Mouse (Mus musculus): ENCODE results near the gene Jmjd8. TPM values are rescaled to one million over a fixed set of nuclear protein-coding genes. Genes with fewer than 3 reads are reported as not detected.
A peak's percentile ranks its signal among the peaks of the same experiment; 100 is the strongest.

The Jmjd8 gene
- polyA plus RNA-seq, 1 experiment, result 10.8 TPM

GRCm38 (mm10) chr17:25877025-25877424 is 48.4 kb downstream of the Jmjd8 start:
- TF ChIP-seq MAX (IDR thresholded peaks at IDR 0.05) (no peak), MYOD1 (IDR thresholded peaks at IDR 0.05; ENCODE audit: control insufficient read depth, insufficient read length, low read depth) (no peak), FOSL1 (IDR thresholded peaks at IDR 0.05; ENCODE audit: insufficient read depth, low read length, poor library complexity, severe bottlenecking) (no peak), CTCF (IDR thresholded peaks at IDR 0.05; ENCODE audit: control insufficient read depth, insufficient read depth, insufficient read length) (no peak), CEBPB (IDR thresholded peaks at IDR 0.05; ENCODE audit: low read depth) (no peak), MYOG (IDR thresholded peaks at IDR 0.05; ENCODE audit: control insufficient read depth, extremely low read depth, insufficient read length) (no peak), USF1 (IDR thresholded peaks at IDR 0.05; ENCODE audit: low read depth) (no peak)
- Histone ChIP-seq H3K79me3 (ENCODE audit: low read depth) (no peaks in the 10 kb centered on the region), H3K79me2 (ENCODE audit: control insufficient read depth, insufficient read depth) (peaks cover 8% of the 10 kb centered on the region), H3K36me3 (ENCODE audit: control insufficient read depth, insufficient read depth) (peaks cover 10% of the 10 kb centered on the region), H3ac (ENCODE audit: control insufficient read depth, insufficient read length, low read depth) (no peak overlapping the region), H3K4me3 (ENCODE audit: insufficient read depth, poor library complexity, severe bottlenecking) (no peak overlapping the region), H3K27me3 (ENCODE audit: control insufficient read depth, insufficient read depth, insufficient read length) (no peaks in the 10 kb centered on the region)

GRCm38 (mm10) chr17:25877741-25878610 is 49.3 kb downstream of the Jmjd8 start:
- no peak for TF ChIP-seq USF1 (IDR thresholded peaks at IDR 0.05; ENCODE audit: low read depth)
- no peak for TF ChIP-seq MYOG (IDR thresholded peaks at IDR 0.05; ENCODE audit: control insufficient read depth, extremely low read depth, insufficient read length)
- TF ChIP-seq FOSL1 (IDR thresholded peaks at IDR 0.05; ENCODE audit: insufficient read depth, low read length, poor library complexity, severe bottlenecking), result no peak
- Histone ChIP-seq H3K79me3 (ENCODE audit: low read depth) (no peaks in the 10 kb centered on the region), H3K27me3 (ENCODE audit: control insufficient read depth, insufficient read depth, insufficient read length) (no peaks in the 10 kb centered on the region), H3K36me3 (ENCODE audit: control insufficient read depth, insufficient read depth) (peaks cover 10% of the 10 kb centered on the region), H3K79me2 (ENCODE audit: control insufficient read depth, insufficient read depth) (peaks cover 8% of the 10 kb centered on the region), H3K4me3 (ENCODE audit: insufficient read depth, poor library complexity, severe bottlenecking) (no peak overlapping the region), H3ac (ENCODE audit: control insufficient read depth, insufficient read length, low read depth) (no peak overlapping the region)

GRCm38 (mm10) chr17:25878611-25879180 is 50.0 kb downstream of the Jmjd8 start:
- Histone ChIP-seq H3K79me3 (ENCODE audit: low read depth) (no peaks in the 10 kb centered on the region), H3K36me3 (ENCODE audit: control insufficient read depth, insufficient read depth) (peaks cover 14% of the 10 kb centered on the region), H3K27me3 (ENCODE audit: control insufficient read depth, insufficient read depth, insufficient read length) (no peaks in the 10 kb centered on the region), H3ac (ENCODE audit: control insufficient read depth, insufficient read length, low read depth) (no peak overlapping the region), H3K79me2 (ENCODE audit: control insufficient read depth, insufficient read depth) (peaks cover 8% of the 10 kb centered on the region), H3K4me3 (ENCODE audit: insufficient read depth, poor library complexity, severe bottlenecking) (no peak overlapping the region)
- no peak for TF ChIP-seq USF1 (IDR thresholded peaks at IDR 0.05; ENCODE audit: low read depth)
- TF ChIP-seq FOSL1 (IDR thresholded peaks at IDR 0.05; ENCODE audit: insufficient read depth, low read length, poor library complexity, severe bottlenecking), result no peak
- no peak for TF ChIP-seq CEBPB (IDR thresholded peaks at IDR 0.05; ENCODE audit: low read depth)
- TF ChIP-seq CTCF (IDR thresholded peaks at IDR 0.05; ENCODE audit: control insufficient read depth, insufficient read depth, insufficient read length), result no peak
- no peak for TF ChIP-seq MYOD1 (IDR thresholded peaks at IDR 0.05; ENCODE audit: control insufficient read depth, insufficient read length, low read depth)
- no peak for TF ChIP-seq MAX (IDR thresholded peaks at IDR 0.05)
- TF ChIP-seq MYOG (IDR thresholded peaks at IDR 0.05; ENCODE audit: control insufficient read depth, extremely low read depth, insufficient read length), result no peak

GRCm38 (mm10) chr17:25879261-25879660 is 50.6 kb downstream of the Jmjd8 start:
- Histone ChIP-seq H3K79me2 (ENCODE audit: control insufficient read depth, insufficient read depth) (peaks cover 8% of the 10 kb centered on the region), H3K4me3 (ENCODE audit: insufficient read depth, poor library complexity, severe bottlenecking) (no peak overlapping the region), H3K79me3 (ENCODE audit: low read depth) (no peaks in the 10 kb centered on the region), H3K27me3 (ENCODE audit: control insufficient read depth, insufficient read depth, insufficient read length) (no peaks in the 10 kb centered on the region), H3ac (ENCODE audit: control insufficient read depth, insufficient read length, low read depth) (no peak overlapping the region), H3K36me3 (ENCODE audit: control insufficient read depth, insufficient read depth) (peaks cover 17% of the 10 kb centered on the region)
- TF ChIP-seq CEBPB (IDR thresholded peaks at IDR 0.05; ENCODE audit: low read depth), result no peak
- peak; percentile 38 for TF ChIP-seq CTCF (IDR thresholded peaks at IDR 0.05; ENCODE audit: control insufficient read depth, insufficient read depth, insufficient read length)
- TF ChIP-seq MYOD1 (IDR thresholded peaks at IDR 0.05; ENCODE audit: control insufficient read depth, insufficient read length, low read depth), result no peak

GRCm38 (mm10) chr17:25879750-25880149 is 51.1 kb downstream of the Jmjd8 start:
- no peak overlapping the region for H3K4me3 ChIP-seq (ENCODE audit: insufficient read depth, poor library complexity, severe bottlenecking)
- H3K27me3 ChIP-seq (ENCODE audit: control insufficient read depth, insufficient read depth, insufficient read length), result no peaks in the 10 kb centered on the region
- no peaks in the 10 kb centered on the region for H3K79me3 ChIP-seq (ENCODE audit: low read depth)
- peaks cover 17% of the 10 kb centered on the region for H3K36me3 ChIP-seq (ENCODE audit: control insufficient read depth, insufficient read depth)
- H3ac ChIP-seq (ENCODE audit: control insufficient read depth, insufficient read length, low read depth), result no peak overlapping the region
- H3K79me2 ChIP-seq (ENCODE audit: control insufficient read depth, insufficient read depth), result peaks cover 8% of the 10 kb centered on the region
- TF ChIP-seq CEBPB (IDR thresholded peaks at IDR 0.05; ENCODE audit: low read depth) (no peak), FOSL1 (IDR thresholded peaks at IDR 0.05; ENCODE audit: insufficient read depth, low read length, poor library complexity, severe bottlenecking) (no peak), USF1 (IDR thresholded peaks at IDR 0.05; ENCODE audit: low read depth) (no peak), MAX (IDR thresholded peaks at IDR 0.05) (no peak), CTCF (IDR thresholded peaks at IDR 0.05; ENCODE audit: control insufficient read depth, insufficient read depth, insufficient read length) (no peak), MYOG (IDR thresholded peaks at IDR 0.05; ENCODE audit: control insufficient read depth, extremely low read depth, insufficient read length) (no peak), MYOD1 (IDR thresholded peaks at IDR 0.05; ENCODE audit: control insufficient read depth, insufficient read length, low read depth) (no peak)
